Mouse (Mus musculus) heart, adult 9 months (tissue): ENCODE measurements around the gene Slc29a4.

Experiments used
- DNase-seq, 2 experiments: peaks; one replicate each; pipeline ENCODE4 v3.0.0; 2022; ENCODE audit warnings: low spot score in 2 of 2

The Slc29a4 gene

DNA sequence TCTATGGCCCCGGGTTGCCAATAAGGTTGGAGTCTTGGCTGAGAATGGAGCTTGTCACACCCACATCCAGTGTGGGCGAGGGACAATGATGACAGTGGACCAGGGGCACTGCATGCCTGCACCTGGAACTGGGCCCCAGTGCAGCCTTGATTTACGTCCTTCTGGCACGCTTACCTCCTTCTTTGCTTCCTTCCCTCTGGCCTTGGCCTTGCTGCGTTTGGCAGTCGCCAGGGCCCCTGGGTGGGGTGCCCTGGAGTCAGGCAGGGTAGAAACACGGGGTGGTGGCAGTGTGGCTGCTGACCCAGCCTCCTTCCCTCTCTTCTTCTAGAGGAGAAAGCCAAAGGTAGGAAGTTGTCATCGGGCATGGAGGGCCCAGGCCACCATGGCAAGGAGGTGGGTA lies 47.6 kb downstream of the Slc29a4 start:
- no peak for DNase-seq

GRCm38 (mm10) chr5:142747026-142747629 lies 54.8 kb downstream of the Slc29a4 start:
- no peak for DNase-seq

GRCm38 (mm10) chr5:142750173-142750572 lies 57.9 kb downstream of the Slc29a4 start:
- DNase-seq, result no peak

GRCm38 (mm10) chr5:142752241-142752640 lies 59.9 kb downstream of the Slc29a4 start:
- DNase-seq, result no peak

GRCm38 (mm10) chr5:142759786-142760185 lies 67.5 kb downstream of the Slc29a4 start:
- no peak for DNase-seq

- no peak for DNase-seq
These were observed 69.1 kb downstream of the Slc29a4 start for GRCm38 (mm10) chr5:142761326-142761983.

- DNase-seq, result no peak
These were observed 69.9 kb downstream of the Slc29a4 start for GRCm38 (mm10) chr5:142762082-142762807.

DNA sequence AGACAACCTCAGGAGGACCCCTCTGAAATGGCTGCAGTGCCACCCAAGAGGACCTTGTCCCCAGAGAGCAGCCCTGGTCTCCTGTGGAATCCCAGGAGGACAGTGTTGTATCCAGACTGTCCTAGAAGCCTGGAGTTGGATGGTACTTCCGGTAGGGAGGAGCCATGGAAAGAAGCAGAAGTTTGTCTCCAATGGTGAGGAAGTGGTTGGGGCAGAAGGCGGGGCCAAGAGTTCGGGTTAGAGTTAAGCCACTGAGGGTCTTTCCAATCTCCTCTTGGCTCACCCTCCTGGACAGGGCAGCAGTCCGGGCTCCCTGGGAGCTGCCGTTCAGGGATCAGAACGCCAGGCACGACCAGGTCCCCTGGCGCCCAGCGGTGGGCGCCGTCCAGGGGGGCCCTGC lies 72.0 kb downstream of the Slc29a4 start:
- no peak for DNase-seq

DNA sequence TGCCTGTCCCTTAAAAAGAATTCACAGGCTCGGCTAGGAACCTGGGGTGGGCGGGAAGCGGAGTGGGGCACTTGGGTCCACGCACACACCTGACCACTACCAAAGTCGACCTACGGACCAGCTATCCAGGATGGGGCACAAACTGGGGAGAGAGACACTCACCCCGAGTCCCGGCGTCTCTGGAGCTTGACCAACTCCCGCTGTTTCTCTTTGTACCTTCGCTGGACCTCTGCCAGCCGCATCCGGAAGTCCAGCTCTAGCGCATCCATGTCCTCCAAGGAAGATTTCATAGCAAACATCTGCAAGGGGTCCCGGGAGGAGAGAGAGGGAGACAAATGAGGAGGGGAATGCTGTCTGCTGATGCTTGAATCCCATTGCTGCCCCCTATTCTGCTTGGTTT lies 72.6 kb downstream of the Slc29a4 start:
- no peak for DNase-seq

DNA sequence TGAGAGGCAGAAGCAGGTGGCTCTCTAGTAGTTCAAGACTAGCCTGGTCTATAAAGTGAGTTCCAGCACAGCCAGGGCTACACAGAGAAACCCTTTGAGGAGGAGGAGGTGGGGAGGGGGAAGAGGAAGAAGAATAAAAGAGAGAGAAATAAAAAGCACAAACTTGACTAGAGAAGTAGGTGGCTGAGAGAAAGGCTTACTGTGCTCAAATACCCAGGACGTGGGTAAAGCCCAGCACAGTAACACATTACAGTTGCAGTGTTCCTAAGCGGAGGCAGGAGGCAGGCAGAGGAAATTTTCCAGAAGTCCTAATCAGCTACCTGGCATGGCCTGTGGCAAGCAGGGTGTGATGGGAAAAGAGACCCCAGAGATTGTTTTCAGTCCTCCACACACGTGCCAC lies 74.4 kb downstream of the Slc29a4 start:
- no peak for DNase-seq

GRCm38 (mm10) chr5:142767937-142768336 lies 75.6 kb downstream of the Slc29a4 start:
- peak; percentile 66 to 81 for DNase-seq

DNA sequence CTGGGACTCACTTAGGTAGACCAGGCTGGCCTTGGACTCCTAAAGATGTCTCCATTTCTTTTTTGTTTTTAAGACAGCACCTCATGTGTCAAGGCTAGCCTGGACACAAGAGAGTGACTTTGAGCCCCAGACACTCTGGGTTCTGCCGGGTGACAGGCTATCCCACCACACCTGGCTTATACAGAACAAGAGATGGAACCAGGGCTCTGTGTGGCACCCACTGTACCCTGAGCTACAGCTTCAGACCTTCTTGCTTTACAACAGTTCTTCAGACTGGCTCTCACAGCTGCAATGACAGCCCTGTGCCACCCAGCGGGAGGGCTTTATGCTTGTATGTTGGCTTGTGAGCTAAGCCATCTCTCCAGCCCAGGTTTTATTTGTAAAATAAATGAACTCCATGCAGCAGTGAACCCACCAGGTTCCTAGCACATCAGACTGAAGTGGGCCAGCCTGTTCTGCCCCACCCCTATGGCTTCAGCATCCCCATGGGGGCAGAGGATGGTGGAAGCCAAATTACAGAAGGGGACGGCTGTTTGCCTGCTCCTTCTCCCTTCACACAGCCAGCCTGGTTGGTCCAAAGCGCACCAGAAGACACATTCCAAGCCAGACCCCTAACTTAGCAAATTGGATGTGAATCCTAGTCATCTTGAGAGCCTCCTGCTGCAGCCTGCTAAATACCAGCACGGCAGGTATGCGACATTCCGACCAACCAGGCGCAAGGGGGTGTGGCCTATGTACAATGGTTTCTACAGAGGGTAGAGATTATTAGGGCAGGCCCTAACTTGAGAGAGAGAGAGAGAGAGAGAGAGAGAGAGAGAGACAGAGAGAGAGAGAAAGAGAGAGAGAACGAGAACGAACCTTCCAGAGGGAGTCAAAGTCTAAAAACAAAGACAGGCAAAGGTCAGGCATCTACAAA lies 76.3 kb downstream of the Slc29a4 start:
- DNase-seq, result no peak

- no peak for DNase-seq
These were observed 77.3 kb downstream of the Slc29a4 start for GRCm38 (mm10) chr5:142769641-142770040.

DNA sequence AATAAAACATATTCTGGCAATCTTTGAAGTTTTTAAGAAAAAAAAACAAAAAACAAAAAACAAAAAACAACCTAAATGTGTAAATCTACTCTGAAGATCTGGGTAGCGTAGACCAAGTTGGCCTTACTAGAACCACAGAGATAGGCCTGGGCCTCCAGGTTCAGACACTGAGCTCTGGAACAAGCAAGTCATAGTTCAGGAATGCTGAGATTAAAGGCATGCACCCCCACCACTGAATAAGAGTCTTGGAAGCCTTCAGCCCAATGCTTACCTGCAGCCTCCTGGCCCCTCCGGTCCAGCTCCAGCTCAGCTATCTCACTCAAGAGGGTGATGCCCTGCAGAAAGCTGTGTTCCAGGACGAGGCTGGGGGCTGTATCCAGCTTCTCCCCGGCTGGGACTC lies 78.7 kb downstream of the Slc29a4 start:
- DNase-seq, result no peak

- DNase-seq, result no peak
These were observed 79.7 kb downstream of the Slc29a4 start for GRCm38 (mm10) chr5:142771964-142772363.
